Mouse (Mus musculus): ENCODE measurements around the gene Cmtm3. TPM values are rescaled to one million over a fixed set of nuclear protein-coding genes. Genes with fewer than 3 reads are reported as not detected.
A peak's percentile ranks its signal among the peaks of the same experiment; 100 is the strongest.

Gene Cmtm3
- polyA plus RNA-seq, 1 experiment: 22.4 TPM

- DNase-seq (ENCODE audit: extremely low spot score in 1 of 2, low spot score in 1 of 2): no peak
Measured at GRCm38 (mm10) chr8:104341678-104342077, 2.5 kb downstream of the Cmtm3 start.

- no peak for DNase-seq (ENCODE audit: extremely low spot score in 1 of 2, low spot score in 1 of 2)
Measured at GRCm38 (mm10) chr8:104342426-104342825, 3.2 kb downstream of the Cmtm3 start.

- DNase-seq (ENCODE audit: extremely low spot score in 1 of 2, low spot score in 1 of 2): peak; percentile 71 to 91
Measured at GRCm38 (mm10) chr8:104343957-104344356, 4.7 kb downstream of the Cmtm3 start.

GRCm38 (mm10) chr8:104344622-104345021 is 5.4 kb downstream of the Cmtm3 start:
- DNase-seq (ENCODE audit: extremely low spot score in 1 of 2, low spot score in 1 of 2): no peak

- no peak for DNase-seq (ENCODE audit: extremely low spot score in 1 of 2, low spot score in 1 of 2)
Measured at GRCm38 (mm10) chr8:104346706-104347105, 7.5 kb downstream of the Cmtm3 start.

GRCm38 (mm10) chr8:104348971-104349370 is 9.8 kb downstream of the Cmtm3 start:
- no peak for DNase-seq (ENCODE audit: extremely low spot score in 1 of 2, low spot score in 1 of 2)

- DNase-seq (ENCODE audit: extremely low spot score in 1 of 2, low spot score in 1 of 2): no peak
Measured at GRCm38 (mm10) chr8:104350047-104350446, 10.8 kb downstream of the Cmtm3 start.

GRCm38 (mm10) chr8:104353186-104353585 is 14.0 kb downstream of the Cmtm3 start:
- no peak for DNase-seq (ENCODE audit: extremely low spot score in 1 of 2, low spot score in 1 of 2)

- no peak for DNase-seq (ENCODE audit: extremely low spot score in 1 of 2, low spot score in 1 of 2)
Measured at GRCm38 (mm10) chr8:104354504-104354903, 15.3 kb downstream of the Cmtm3 start.

- DNase-seq (ENCODE audit: extremely low spot score in 1 of 2, low spot score in 1 of 2): no peak
Measured at GRCm38 (mm10) chr8:104358637-104359036, 19.4 kb downstream of the Cmtm3 start.

- DNase-seq (ENCODE audit: extremely low spot score in 1 of 2, low spot score in 1 of 2): no peak
Measured at GRCm38 (mm10) chr8:104359778-104360456, 20.7 kb downstream of the Cmtm3 start.

GRCm38 (mm10) chr8:104365695-104366094 is 26.5 kb downstream of the Cmtm3 start:
- no peak for DNase-seq (ENCODE audit: extremely low spot score in 1 of 2, low spot score in 1 of 2)

GRCm38 (mm10) chr8:104367398-104367797 is 28.2 kb downstream of the Cmtm3 start:
- DNase-seq (ENCODE audit: extremely low spot score in 1 of 2, low spot score in 1 of 2): no peak

- no peak for DNase-seq (ENCODE audit: extremely low spot score in 1 of 2, low spot score in 1 of 2)
Measured at GRCm38 (mm10) chr8:104369591-104369990, 30.4 kb downstream of the Cmtm3 start.

GRCm38 (mm10) chr8:104370071-104370470 is 30.9 kb downstream of the Cmtm3 start:
- DNase-seq (ENCODE audit: extremely low spot score in 1 of 2, low spot score in 1 of 2): no peak

GRCm38 (mm10) chr8:104371121-104371520 is 31.9 kb downstream of the Cmtm3 start:
- no peak for DNase-seq (ENCODE audit: extremely low spot score in 1 of 2, low spot score in 1 of 2)

- peak in 1 of 2 experiments; percentile 51 for DNase-seq (ENCODE audit: extremely low spot score in 1 of 2, low spot score in 1 of 2)
Measured at GRCm38 (mm10) chr8:104373779-104374178, 34.6 kb downstream of the Cmtm3 start.

GRCm38 (mm10) chr8:104374269-104374668 is 35.1 kb downstream of the Cmtm3 start:
- DNase-seq (ENCODE audit: extremely low spot score in 1 of 2, low spot score in 1 of 2): no peak

GRCm38 (mm10) chr8:104374864-104375846 is 35.9 kb downstream of the Cmtm3 start:
- no peak for DNase-seq (ENCODE audit: extremely low spot score in 1 of 2, low spot score in 1 of 2)

- DNase-seq (ENCODE audit: extremely low spot score in 1 of 2, low spot score in 1 of 2): peak in 1 of 2 experiments; percentile 45
Measured at GRCm38 (mm10) chr8:104375959-104376358, 36.7 kb downstream of the Cmtm3 start.

GRCm38 (mm10) chr8:104376669-104377068 is 37.5 kb downstream of the Cmtm3 start:
- no peak for DNase-seq (ENCODE audit: extremely low spot score in 1 of 2, low spot score in 1 of 2)
